Mouse (Mus musculus) adipocyte (in vitro differentiated cells): ENCODE results near the gene Timmdc1.
"Not testable (repeated sequence)": the region's sequence is repeated elsewhere in the genome, so short reads cannot be mapped to it uniquely, and the experiment has no call there.

ENCODE experiments used
- DNase-seq: peaks from one replicate; pipeline ENCODE4 v3.0.0-alpha.2; 2016; ENCODE audit warnings: low spot score

Gene Timmdc1

GRCm38 (mm10) chr16:38496604-38497140 is 25.8 kb downstream of the Timmdc1 start:
- DNase-seq: no peak

GRCm38 (mm10) chr16:38493890-38494289 is 28.6 kb downstream of the Timmdc1 start:
- peak; percentile 48 for DNase-seq

- no peak for DNase-seq
These were observed 29.9 kb downstream of the Timmdc1 start for GRCm38 (mm10) chr16:38492551-38492950.

- DNase-seq: no peak
These were observed 38.7 kb downstream of the Timmdc1 start for GRCm38 (mm10) chr16:38483582-38484309.

- no peak for DNase-seq
These were observed 39.5 kb downstream of the Timmdc1 start for GRCm38 (mm10) chr16:38482780-38483562.

GRCm38 (mm10) chr16:38481327-38481726 is 41.1 kb downstream of the Timmdc1 start:
- DNase-seq: no peak

GRCm38 (mm10) chr16:38478296-38478695 is 44.2 kb downstream of the Timmdc1 start:
- DNase-seq: no peak

- DNase-seq: not testable (repeated sequence)
These were observed 45.2 kb downstream of the Timmdc1 start for GRCm38 (mm10) chr16:38477241-38477608.

GRCm38 (mm10) chr16:38476312-38477240 is 45.9 kb downstream of the Timmdc1 start:
- DNase-seq: no peak

GRCm38 (mm10) chr16:38475681-38476311 is 46.7 kb downstream of the Timmdc1 start:
- no peak for DNase-seq

- no peak for DNase-seq
These were observed 47.7 kb downstream of the Timmdc1 start for GRCm38 (mm10) chr16:38474677-38475286.

GRCm38 (mm10) chr16:38473661-38474060 is 48.8 kb downstream of the Timmdc1 start:
- no peak for DNase-seq

- no peak for DNase-seq
These were observed 50.0 kb downstream of the Timmdc1 start for GRCm38 (mm10) chr16:38472507-38472873.

GRCm38 (mm10) chr16:38471697-38472506 is 50.6 kb downstream of the Timmdc1 start:
- no peak for DNase-seq

- no peak for DNase-seq
These were observed 53.0 kb downstream of the Timmdc1 start for GRCm38 (mm10) chr16:38469437-38469836.

GRCm38 (mm10) chr16:38468706-38469018 is 53.8 kb downstream of the Timmdc1 start:
- DNase-seq: no peak

GRCm38 (mm10) chr16:38467917-38468705 is 54.4 kb downstream of the Timmdc1 start:
- no peak for DNase-seq

GRCm38 (mm10) chr16:38467091-38467916 is 55.2 kb downstream of the Timmdc1 start:
- DNase-seq: no peak

- no peak for DNase-seq
These were observed 56.4 kb downstream of the Timmdc1 start for GRCm38 (mm10) chr16:38466089-38466488.
